Mouse (Mus musculus) embryonic fibroblast, embryonic 13.5 days (primary cell): ENCODE measurements around the gene Erbb2. TPM values are rescaled to one million over a fixed set of nuclear protein-coding genes. Genes with fewer than 3 reads are reported as not detected.

Experiments
- H3K27ac ChIP-seq: 2 replicates; pipeline ENCODE4 v1.5.1; 2012; ENCODE audit warnings: low read length, control low read depth, inconsistent platforms; ENCODE audit not compliant: insufficient read depth
- H3K4me1 ChIP-seq: 2 replicates; pipeline ENCODE4 v1.6.1; 2011; ENCODE audit warnings: low read length; ENCODE audit not compliant: control insufficient read depth, insufficient read depth
- H3K4me3 ChIP-seq: 2 replicates; pipeline ENCODE4 v1.5.1; 2011; ENCODE audit warnings: mild to moderate bottlenecking, control low read depth, low read length; ENCODE audit not compliant: insufficient read depth
- CTCF ChIP-seq: IDR thresholded peaks from 2 replicates; pipeline ENCODE4 v1.5.1; 2011; ENCODE audit warnings: mild to moderate bottlenecking, control low read depth, low read length, moderate library complexity, borderline replicate concordance; ENCODE audit not compliant: insufficient read depth
- POLR2A ChIP-seq: IDR thresholded peaks from 2 replicates; pipeline ENCODE4 v1.6.1; 2011; ENCODE audit warnings: low read depth, mild to moderate bottlenecking, control low read depth, low read length, moderate library complexity
- polyA plus RNA-seq: library from polyadenylated mRNA; stranded (reverse); fragments of >200 nt; gene quantifications from 2 replicates; pipeline ENCODE4 v1.2.4, GENCODE M21; 2011; ENCODE audit warnings: low read depth; ENCODE audit not compliant: missing spikeins, insufficient read length

Erbb2 gene
- polyA plus RNA-seq, 1 experiment: 17.8 TPM

DNA sequence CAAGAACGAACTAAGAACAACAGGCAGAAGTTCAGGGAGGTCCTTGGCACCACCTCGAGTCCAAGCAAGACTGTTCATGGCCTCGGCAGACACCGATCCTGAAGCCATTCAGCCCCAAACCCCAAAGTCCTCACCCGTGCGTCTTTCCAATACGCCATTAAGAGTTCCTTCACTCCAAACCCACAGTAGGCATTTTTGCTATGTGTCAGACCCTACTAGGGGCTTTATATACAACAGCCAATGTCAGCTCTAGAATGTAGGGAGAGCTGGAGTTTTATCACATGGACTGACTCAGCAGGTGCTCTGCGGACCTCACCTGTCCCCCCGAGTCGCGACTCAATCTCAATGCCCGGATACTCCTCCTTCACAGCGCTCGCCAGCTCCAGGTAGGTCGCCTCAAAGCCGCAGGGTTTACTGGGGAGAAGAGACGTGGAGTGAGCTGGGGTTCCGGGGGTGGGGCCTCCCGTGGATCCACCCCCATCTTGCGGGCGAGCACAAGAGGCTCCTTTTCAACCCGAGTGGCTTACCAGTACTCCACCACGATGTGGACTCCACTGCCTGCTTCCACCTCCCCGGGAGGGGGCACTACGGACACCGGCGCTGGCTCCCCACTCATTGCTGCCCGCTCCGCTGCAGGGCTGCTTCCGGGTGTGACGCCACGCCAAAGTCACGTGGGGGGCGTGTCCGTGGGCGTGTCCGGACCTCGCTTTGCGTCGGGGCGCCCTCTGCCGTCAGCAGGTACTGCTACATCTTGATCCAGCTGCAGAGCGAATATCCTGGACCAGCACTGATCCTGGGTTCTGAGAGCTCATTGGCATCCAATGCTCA lies 26.3 kb downstream of the Erbb2 start, which contains the start of gene Mien1:
Mien1 (minus strand) TSS at position 661 of the 828 bp plus-strand sequence.
- TF ChIP-seq CTCF (peak; percentile 92), POLR2A (peak; percentile 57)
- Histone ChIP-seq H3K4me3 (peak within 1 kb of the TSS; percentile 80), H3K27ac (peak within 1 kb of the TSS; percentile 37; the same call in 1 of the 2 replicates), H3K4me1 (0 out of 2 replicates have a peak, but pooled peaks cover 4% of the 10 kb centered on the region)

DNA sequence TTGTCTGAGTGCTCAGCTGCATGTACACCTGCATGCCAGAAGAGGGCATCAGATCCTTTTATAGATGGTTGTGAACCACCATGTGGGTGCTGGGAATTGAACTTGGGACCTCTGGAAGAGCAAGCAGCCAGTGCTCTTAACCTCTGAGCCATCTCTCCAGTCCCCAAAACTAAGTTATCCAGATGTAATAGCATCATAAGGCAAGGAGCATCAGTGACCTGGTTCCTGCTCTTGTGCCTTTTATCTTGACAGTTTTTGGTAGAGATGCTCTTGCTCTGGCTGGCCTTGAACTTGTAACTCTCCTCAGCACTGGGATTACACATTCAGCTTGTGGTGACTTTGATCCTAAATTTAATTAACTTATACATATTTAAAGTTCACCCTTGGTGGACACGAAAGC lies 31.4 kb downstream of the Erbb2 start:
- TF ChIP-seq CTCF (no peak), POLR2A (no peak)
- Histone ChIP-seq H3K4me3 (no peak overlapping the region), H3K27ac (no peak overlapping the region), H3K4me1 (no peaks in the 10 kb centered on the region)

DNA sequence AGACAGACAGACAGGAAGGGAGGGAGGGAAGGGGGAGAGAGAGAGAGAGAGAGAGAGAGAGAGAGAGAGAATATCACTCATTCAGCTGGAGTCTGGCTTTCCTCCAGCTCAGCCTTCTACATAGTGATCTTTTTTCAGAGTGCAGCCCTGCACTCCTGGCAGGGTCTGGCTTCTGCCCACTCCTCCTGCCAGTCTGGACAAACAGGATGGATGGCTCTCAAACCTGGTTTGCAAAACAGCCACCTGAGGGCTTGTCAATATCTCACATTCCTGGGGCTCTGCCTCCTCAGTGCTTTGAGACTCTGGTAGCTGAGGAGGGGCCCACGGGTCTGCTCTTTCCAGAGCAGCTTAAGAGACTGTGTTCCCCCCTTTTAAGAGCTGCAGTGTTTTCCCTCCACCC lies 33.0 kb downstream of the Erbb2 start:
- H3K4me3 ChIP-seq: no peak overlapping the region
- no peaks in the 10 kb centered on the region for H3K4me1 ChIP-seq
- TF ChIP-seq POLR2A: no peak
- no peak for TF ChIP-seq CTCF
- H3K27ac ChIP-seq: no peak overlapping the region

DNA sequence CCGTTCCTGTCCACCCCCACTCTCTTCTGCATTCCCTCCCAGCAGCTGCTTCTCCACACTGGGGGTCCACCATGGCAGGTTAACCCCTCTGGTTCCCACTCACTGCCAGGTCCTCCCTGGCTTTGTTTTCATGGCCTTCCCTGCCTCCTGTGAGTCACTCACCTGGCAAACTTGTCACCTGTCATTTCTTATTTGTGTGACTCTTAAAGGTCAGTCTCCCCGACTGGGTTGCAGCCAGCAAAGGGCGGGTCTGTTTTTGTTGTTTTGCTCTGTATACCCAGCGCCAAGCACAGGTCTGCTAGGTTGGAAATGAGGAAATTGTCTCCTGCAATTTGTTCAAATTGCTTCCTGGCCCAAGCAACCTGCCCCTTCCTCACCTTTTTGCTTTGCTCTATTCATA lies 33.4 kb downstream of the Erbb2 start:
- no peak overlapping the region for H3K27ac ChIP-seq
- H3K4me1 ChIP-seq: no peaks in the 10 kb centered on the region
- H3K4me3 ChIP-seq: no peak overlapping the region
- TF ChIP-seq POLR2A: no peak
- TF ChIP-seq CTCF: no peak

DNA sequence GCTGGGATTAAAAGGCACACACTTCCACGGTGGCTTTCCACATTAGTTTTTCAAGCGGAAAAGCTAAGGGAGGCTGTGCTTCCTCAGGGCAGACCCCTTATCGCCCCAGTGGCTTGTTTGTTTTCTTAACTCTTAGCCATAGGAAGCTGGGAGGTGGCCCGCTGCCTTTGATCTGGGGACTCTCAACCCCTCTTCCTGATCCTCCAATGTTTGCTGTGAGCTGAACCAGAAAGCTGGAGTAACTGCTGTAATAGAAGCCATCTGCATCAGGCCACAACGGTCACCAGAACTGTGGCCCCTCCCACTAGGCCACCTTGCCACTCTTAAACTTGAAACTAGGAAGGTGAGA lies 33.9 kb downstream of the Erbb2 start, which contains the start of gene Grb7:
Grb7 (plus strand) TSS at position 182 of the 349 bp plus-strand sequence.
- Histone ChIP-seq H3K27ac (no peak within 1 kb of the TSS), H3K4me3 (no peak within 1 kb of the TSS), H3K4me1 (no peaks in the 10 kb centered on the region)
- TF ChIP-seq POLR2A: no peak
- TF ChIP-seq CTCF: no peak

DNA sequence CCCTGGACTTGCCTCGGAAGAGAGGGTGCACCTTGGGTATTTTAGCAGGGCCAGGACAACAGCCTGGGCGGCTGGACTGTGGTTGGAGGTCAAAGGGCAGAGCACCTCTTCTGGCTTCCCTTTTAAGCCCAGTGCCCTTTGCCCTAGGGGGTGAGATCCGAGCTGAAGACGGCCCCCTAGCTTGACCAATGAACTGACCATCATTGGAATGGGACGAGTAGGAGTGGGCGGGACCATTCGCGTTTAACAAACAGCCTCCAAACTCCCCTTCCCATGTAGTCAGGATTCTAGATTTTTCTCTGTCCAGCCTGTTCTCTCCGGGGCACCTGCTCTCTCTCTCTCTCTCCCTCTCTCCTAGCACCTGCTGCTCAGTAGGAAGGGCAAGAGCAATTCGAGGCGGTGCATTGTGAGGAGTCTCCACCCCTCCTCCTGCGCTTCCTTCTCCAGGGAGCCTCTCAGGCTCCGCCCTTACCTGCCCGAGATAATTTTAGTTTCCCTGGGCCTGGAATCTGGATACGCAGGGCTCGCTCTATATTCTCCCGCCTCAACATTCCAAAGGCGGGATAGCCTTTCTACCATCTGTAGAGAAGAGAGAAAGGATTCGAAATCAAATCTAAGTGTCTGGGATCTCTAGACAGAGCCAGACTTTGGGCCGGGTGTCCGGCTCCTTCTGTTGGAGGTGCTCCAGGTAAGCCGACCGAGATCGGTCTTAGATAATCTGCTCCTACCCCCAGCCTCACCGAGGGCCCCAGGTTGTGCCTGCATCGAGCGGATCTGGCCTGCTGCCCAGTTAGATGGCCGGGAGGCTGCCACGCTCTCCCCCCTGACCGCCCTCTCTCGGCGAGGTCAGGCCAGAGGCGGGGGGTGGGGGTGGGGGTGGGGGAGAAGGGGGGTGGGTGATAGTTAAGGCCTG lies 34.5 kb downstream of the Erbb2 start:
- no peak overlapping the region for H3K27ac ChIP-seq
- TF ChIP-seq POLR2A (no peak), CTCF (no peak)
- no peak overlapping the region for H3K4me3 ChIP-seq
- H3K4me1 ChIP-seq: no peaks in the 10 kb centered on the region

DNA sequence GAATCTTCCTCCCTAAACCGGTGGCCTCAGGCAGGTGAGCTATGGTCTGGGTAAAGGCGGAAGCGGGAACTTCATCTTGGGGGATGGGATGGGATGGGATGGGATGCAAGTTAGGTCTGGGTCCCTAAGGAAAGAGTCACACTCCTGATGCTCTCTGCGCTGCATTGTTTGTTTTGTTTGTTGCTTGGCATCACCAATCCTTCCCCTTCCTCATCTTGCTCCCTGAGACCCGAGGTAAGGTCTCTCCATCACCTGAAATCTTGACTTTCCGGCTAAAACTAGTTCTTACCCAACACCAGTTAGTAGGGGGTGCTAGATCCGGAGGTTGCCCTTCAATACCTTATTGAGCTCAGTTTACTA lies 35.2 kb downstream of the Erbb2 start:
- H3K4me3 ChIP-seq: no peak overlapping the region
- TF ChIP-seq POLR2A (no peak), CTCF (no peak)

DNA sequence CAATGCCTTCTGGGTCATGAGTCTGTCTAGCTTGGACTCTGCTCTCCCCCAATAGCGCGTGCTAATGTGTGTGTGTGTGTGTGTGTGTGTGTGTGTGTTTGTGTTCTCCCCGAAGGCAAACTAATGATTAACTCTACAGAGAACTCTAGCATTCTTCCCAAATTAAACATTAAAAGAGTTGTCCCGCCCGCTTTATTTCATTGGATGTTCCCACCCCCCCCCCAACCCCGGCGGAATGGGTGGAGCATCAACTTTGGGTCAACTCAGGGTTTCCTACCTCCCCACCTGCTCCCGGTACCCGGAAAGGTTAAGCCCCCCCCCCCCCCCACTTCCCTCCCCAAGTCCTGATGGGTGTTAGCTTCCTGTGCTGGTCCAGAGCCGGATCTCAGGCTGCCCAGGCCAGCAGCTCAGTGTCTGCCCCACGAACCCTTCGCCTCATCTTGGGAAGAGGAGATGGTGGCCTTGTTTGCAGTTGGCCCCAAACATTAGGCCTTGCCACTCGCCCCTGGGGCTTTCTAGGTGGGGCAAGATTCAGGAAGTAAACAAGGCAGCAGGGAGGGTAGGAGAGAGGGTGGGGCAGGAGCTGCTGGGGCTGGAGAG lies 36.0 kb downstream of the Erbb2 start:
- TF ChIP-seq CTCF (no peak), POLR2A (no peak)
- Histone ChIP-seq H3K4me3 (no peak overlapping the region), H3K27ac (no peak overlapping the region), H3K4me1 (no peaks in the 10 kb centered on the region)

More for the DNA sequence above, 35.2 kb downstream of the Erbb2 start:
- no peak overlapping the region for H3K27ac ChIP-seq
- no peaks in the 10 kb centered on the region for H3K4me1 ChIP-seq

DNA sequence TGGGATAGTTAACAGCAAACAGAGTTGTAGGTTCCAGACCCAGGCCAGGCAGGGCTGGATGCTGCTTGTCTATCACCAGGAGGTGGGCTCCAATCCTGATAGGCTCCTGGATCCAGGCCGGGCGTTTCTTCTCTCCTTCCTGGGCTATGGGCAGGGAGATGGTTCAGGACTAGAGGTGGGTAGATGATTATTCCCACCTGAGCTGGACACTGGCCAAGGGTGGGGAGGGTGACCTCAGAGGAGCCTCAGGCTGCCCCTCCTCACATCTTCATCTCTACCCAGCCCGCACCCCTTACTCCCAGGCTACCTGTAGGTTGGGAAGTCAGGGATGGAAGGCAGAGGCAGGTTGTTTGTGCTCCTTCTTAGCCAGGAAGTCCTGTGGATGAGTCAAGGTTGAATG lies 37.1 kb downstream of the Erbb2 start:
- TF ChIP-seq POLR2A: no peak
- no peak for TF ChIP-seq CTCF
- Histone ChIP-seq H3K27ac (no peak overlapping the region), H3K4me3 (no peak overlapping the region), H3K4me1 (no peaks in the 10 kb centered on the region)
